Mouse (Mus musculus) gastrocnemius, postnatal 10 days (tissue): ENCODE data around the gene Krt31. TPM values are rescaled to one million over a fixed set of nuclear protein-coding genes. Genes with fewer than 3 reads are reported as not detected.

Experiments used
- DNase-seq: peaks from one replicate; pipeline ENCODE4 v3.0.0; 2021; ENCODE audit warnings: mixed read lengths
- total RNA-seq, 2 experiments: library from RNA; stranded (reverse); gene quantifications; 2 replicates each; pipeline ENCODE4 v1.2.3; 2021

Krt31 gene
- total RNA-seq, 2 experiments from 2014 or later: not detected

DNA sequence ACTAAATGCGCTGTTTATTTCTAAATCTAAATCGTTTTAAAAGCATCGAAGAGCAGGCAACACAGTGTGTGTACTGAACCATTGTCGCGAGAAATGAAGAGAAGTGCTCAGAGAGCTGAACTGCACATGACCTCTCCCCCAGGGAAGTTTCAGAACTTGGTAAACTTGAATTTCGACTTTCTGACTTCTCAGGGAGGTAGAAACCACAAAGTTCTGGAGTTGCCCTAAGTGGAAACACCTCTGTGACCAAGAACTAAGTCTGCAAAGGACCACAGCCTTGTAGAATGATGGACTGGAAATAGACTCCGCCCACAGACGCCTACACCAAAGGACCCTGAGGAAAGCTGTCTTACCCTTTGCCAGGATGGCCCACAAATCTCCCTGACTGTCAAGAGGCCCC is 44.4 kb downstream of the Krt31 start:
- DNase-seq: no peak

DNA sequence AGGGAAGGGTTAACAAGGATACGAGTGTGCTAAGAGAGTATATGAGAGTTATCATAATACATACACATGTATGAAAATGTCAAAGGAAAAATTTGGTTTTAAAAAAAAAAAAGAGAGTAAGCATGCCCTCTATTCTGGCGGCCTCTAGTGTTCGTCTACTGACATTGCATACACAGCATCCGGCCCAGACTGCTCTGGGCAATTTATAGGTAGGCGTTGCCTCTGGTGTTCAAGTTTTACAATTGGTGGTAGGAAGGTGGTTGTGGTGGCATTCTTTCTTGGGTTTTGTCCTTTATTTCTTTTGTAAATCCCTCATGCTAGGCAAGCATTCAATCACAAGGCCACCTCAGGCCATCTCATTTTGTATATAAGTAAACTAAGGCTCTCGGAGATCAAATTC is 45.5 kb downstream of the Krt31 start:
- peak; percentile 36 for DNase-seq

DNA sequence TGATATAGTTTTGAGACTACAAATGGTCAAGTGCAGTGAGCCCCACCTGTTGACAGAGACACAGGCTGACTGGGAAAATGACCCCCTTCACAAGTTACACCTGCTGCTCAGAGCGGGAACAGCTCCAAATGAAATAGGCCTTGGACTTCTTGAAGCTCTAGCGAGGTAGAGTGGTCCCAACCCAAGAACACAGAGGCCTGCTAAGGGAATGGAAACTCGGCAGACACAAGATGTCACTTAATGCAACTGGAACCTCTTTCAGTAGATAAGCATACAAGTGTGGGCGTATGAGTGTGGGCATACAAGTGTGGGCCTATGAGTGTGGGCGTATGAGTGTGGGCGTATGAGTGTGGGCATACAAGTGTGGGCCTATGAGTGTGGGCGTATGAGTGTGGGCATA is 51.3 kb downstream of the Krt31 start:
- DNase-seq: no peak

Other genes starting within 250 kb of the Krt31 start
- not detected for gene Gm11554, start 246.1 kb downstream of the Krt31 start, total RNA-seq
- gene Krtap4-13, start 240.7 kb downstream of the Krt31 start, total RNA-seq: not detected
- gene Gm11564, start 234.9 kb downstream of the Krt31 start, total RNA-seq: not detected
- not detected for gene 2300003K06Rik, start 212.5 kb downstream of the Krt31 start, total RNA-seq
- not detected for gene Krtap4-16, start 198.9 kb downstream of the Krt31 start, total RNA-seq
- gene Gm11568, start 192.6 kb downstream of the Krt31 start, total RNA-seq: not detected
- gene Gm11559, start 186.1 kb downstream of the Krt31 start, total RNA-seq: not detected
- not detected for gene Krtap9-1, start 177.2 kb downstream of the Krt31 start, total RNA-seq
- gene Gm11567, start 171.4 kb downstream of the Krt31 start, total RNA-seq: not detected
- not detected for gene Krtap31-1, start 142.6 kb downstream of the Krt31 start, total RNA-seq
- gene Gm11565, start 135.8 kb downstream of the Krt31 start, total RNA-seq: not detected
- not detected for gene Krtap31-2, start 114.3 kb downstream of the Krt31 start, total RNA-seq
- not detected for gene Krtap9-5, start 102.1 kb downstream of the Krt31 start, total RNA-seq
- gene Krtap29-1, start 71.5 kb downstream of the Krt31 start, total RNA-seq: not detected
- not detected for gene Krtap16-1, start 64.0 kb downstream of the Krt31 start, total RNA-seq
- not detected for gene Krtap17-1, start 56.6 kb downstream of the Krt31 start, total RNA-seq
- gene Krt33a, start 34.3 kb downstream of the Krt31 start, total RNA-seq: not detected
- under 1 TPM; 0.38 to 0.45 TPM for gene Krt33b, start 20.7 kb downstream of the Krt31 start, total RNA-seq
- gene Krt34, start 9.0 kb downstream of the Krt31 start, total RNA-seq: not detected
- not detected for gene Krt32, start 37.7 kb upstream of the Krt31 start, total RNA-seq
- not detected for gene Krt35, start 45.7 kb upstream of the Krt31 start, total RNA-seq
- not detected for gene Krt36, start 55.1 kb upstream of the Krt31 start, total RNA-seq
- not detected for gene Krt13, start 71.0 kb upstream of the Krt31 start, total RNA-seq
- gene Krt15, start 85.4 kb upstream of the Krt31 start, total RNA-seq: not detected
- gene Krt19, start 98.1 kb upstream of the Krt31 start, total RNA-seq: 1 to 10 TPM in 1 of 2 experiments, under 1 TPM in 1; 0.45 to 1.4 TPM
- not detected for gene Krt9, start 142.7 kb upstream of the Krt31 start, total RNA-seq
- gene Krt14, start 157.0 kb upstream of the Krt31 start, total RNA-seq: not detected
- not detected for gene Krt16, start 198.4 kb upstream of the Krt31 start, total RNA-seq
- gene Krt17, start 210.5 kb upstream of the Krt31 start, total RNA-seq: under 1 TPM in 1 of 2 experiments, not detected in 1; 0.14 TPM
- gene Krt42, start 219.3 kb upstream of the Krt31 start, total RNA-seq: not detected